Mouse (Mus musculus) activated CD4-positive, CD25-positive, alpha-beta regulatory T cell (primary cell): ENCODE data around the gene Gbp2b. TPM values are rescaled to one million over a fixed set of nuclear protein-coding genes. Genes with fewer than 3 reads are reported as not detected.

ENCODE experiments used
- polyA plus RNA-seq, 2 experiments: library from polyadenylated mRNA; unstranded; fragments of 100-300 nt; shearing (Covaris generic); gene quantifications; one replicate each; pipeline ENCODE4 v1.2.1; 2017

Gene Gbp2b
- polyA plus RNA-seq, result 10 to 100 TPM in 1 of 2 experiments, 1 to 10 TPM in 1; 3.0 to 25.8 TPM

GRCm38 (mm10) chr3:142594547-142594946 lies at the start of gene Gbp2b:
Gene Gbp2b, plus strand, starts transcription at chr3:142594847.

GRCm38 (mm10) chr3:142559632-142560228 lies 34.9 kb upstream of the Gbp2b start, which contains the start of gene Gbp3:
Gene Gbp3, plus strand, starts transcription at chr3:142560026.

GRCm38 (mm10) chr3:142620111-142620955 lies 25.7 kb downstream of the Gbp2b start, which contains the start of gene Gbp2:
Gene Gbp2, plus strand, starts transcription at chr3:142620602.

Other genes starting within 250 kb of the Gbp2b start
- gene Pdlim5, start 199.2 kb upstream of the Gbp2b start, polyA plus RNA-seq, result 10 to 100 TPM; 17.5 to 34.9 TPM
- 10 to 100 TPM; 25.6 to 45.4 TPM for gene Gbp5, start 100.9 kb upstream of the Gbp2b start, polyA plus RNA-seq
- 100 to 1,000 TPM; 140 to 335 TPM for gene Gbp7, start 64.5 kb upstream of the Gbp2b start, polyA plus RNA-seq
- gene Gbp3, start 34.8 kb upstream of the Gbp2b start, polyA plus RNA-seq, result 100 to 1,000 TPM in 1 of 2 experiments, 10 to 100 TPM in 1; 50.2 to 191 TPM
- gene Gbp2, start 25.8 kb downstream of the Gbp2b start, polyA plus RNA-seq, result 100 to 1,000 TPM in 1 of 2 experiments, 10 to 100 TPM in 1; 96.9 to 159 TPM
- gene Kyat3, start 106.2 kb downstream of the Gbp2b start, polyA plus RNA-seq, result 1 to 10 TPM; 3.3 to 3.5 TPM
- 10 to 100 TPM; 76.0 to 86.5 TPM for gene Gtf2b, start 170.2 kb downstream of the Gbp2b start, polyA plus RNA-seq